Mouse (Mus musculus) heart, adult 2 months (tissue): ENCODE data around the gene Chac1. TPM values are rescaled to one million over a fixed set of nuclear protein-coding genes. Genes with fewer than 3 reads are reported as not detected.

Source experiments
- DNase-seq, 2 experiments: peaks; one replicate each; pipeline ENCODE4 v3.0.0; 2021
- H3K27ac ChIP-seq: fragments of 200-600 bp; 2 replicates; pipeline ENCODE4 v1.8.1; 2022
- H3K27me3 ChIP-seq: fragments of 200-500 bp; 2 replicates; pipeline ENCODE4 v1.6.1; 2012; ENCODE audit warnings: mild to moderate bottlenecking, low read length, inconsistent platforms, mixed read lengths; ENCODE audit not compliant: control insufficient read depth, insufficient read depth
- H3K36me3 ChIP-seq: fragments of 200-500 bp; 2 replicates; pipeline ENCODE4 v1.6.1; 2012; ENCODE audit warnings: low read length, inconsistent platforms; ENCODE audit not compliant: control insufficient read depth, insufficient read depth
- H3K4me1 ChIP-seq: fragments of 200-500 bp; 2 replicates; pipeline ENCODE4 v1.6.1; 2011; ENCODE audit warnings: low read length; ENCODE audit not compliant: control insufficient read depth, insufficient read depth
- H3K4me3 ChIP-seq: fragments of 200-600 bp; 2 replicates; pipeline ENCODE4 v1.8.1; 2022
- H3K79me2 ChIP-seq: fragments of 200-500 bp; replicated peaks from 2 replicates; pipeline ENCODE4 v1.6.1; 2012; ENCODE audit warnings: mild to moderate bottlenecking, inconsistent platforms, low read length, moderate library complexity, mixed read lengths; ENCODE audit not compliant: control insufficient read depth, insufficient read depth
- H3K9ac ChIP-seq: fragments of 200-500 bp; 2 replicates; pipeline ENCODE4 v1.6.1; 2012; ENCODE audit warnings: low read depth, mild to moderate bottlenecking, control low read depth, inconsistent platforms, low read length, mixed read lengths
- CTCF ChIP-seq: fragments of 200-600 bp; IDR thresholded peaks from 2 replicates; pipeline ENCODE4 v1.8.1; 2022; ENCODE audit warnings: antibody characterized with exemption, mild to moderate bottlenecking, moderate library complexity
- EP300 ChIP-seq: fragments of 200-500 bp; IDR thresholded peaks from 2 replicates; pipeline ENCODE4 v1.6.1; 2011; ENCODE audit warnings: low read depth, low read length, control low read depth; ENCODE audit not compliant: insufficient read depth
- POLR2A ChIP-seq: fragments of 200-500 bp; IDR thresholded peaks from 2 replicates; pipeline ENCODE4 v1.6.1; 2011; ENCODE audit warnings: mild to moderate bottlenecking, low read depth, low read length, control low read depth; ENCODE audit not compliant: insufficient read depth
- WGBS: fragments of 180-500 bp; shearing (Covaris S2); methylation state at CpG from one replicate; pipeline ENCODE4 v1.1.7; 2018; 5-methylcytosine and 5-hydroxymethylcytosine counted together
- intact Hi-C: fragments of 180-260 bp; cut with DNase I; formaldehyde crosslinking; loops from one replicate; pipeline ENCODE4 v1.15.1; 2025
- polyA plus RNA-seq: library from polyadenylated mRNA; depleted of rRNA; stranded (reverse); fragments of >200 nt; gene quantifications from 2 replicates; pipeline ENCODE4 v1.2.3, GENCODE M21; 2012
- total RNA-seq, 2 experiments: library from RNA; stranded (reverse); gene quantifications; 2 replicates each; pipeline ENCODE4 v1.2.3; 2021

Gene Chac1
- total and polyA plus RNA-seq, 3 experiments: 5.6 to 13.7 (median 8.1) TPM

- no peaks in the 10 kb centered on the region for H3K27me3 ChIP-seq
Measured at GRCm38 (mm10) chr2:119356310-119356709, 5.3 kb downstream of the Chac1 start.

GRCm38 (mm10) chr2:119356805-119357204 lies 5.8 kb downstream of the Chac1 start:
- no peaks in the 10 kb centered on the region for H3K79me2 ChIP-seq
- TF ChIP-seq EP300: no peak
- TF ChIP-seq CTCF: no peak
- no peak for TF ChIP-seq POLR2A
- intact Hi-C loops: no loop called here
- no peaks in the 10 kb centered on the region for H3K36me3 ChIP-seq
- H3K9ac ChIP-seq: no peak overlapping the region
- no peaks in the 10 kb centered on the region for H3K27me3 ChIP-seq
- H3K4me1 ChIP-seq: no peaks in the 10 kb centered on the region; the same call in 1 of the 2 replicates
- no peak overlapping the region for H3K27ac ChIP-seq
- DNase-seq: no peak
- H3K4me3 ChIP-seq: no peak overlapping the region
- 83% methylated on average over 5 of the region's 5 CpGs for WGBS

More at GRCm38 (mm10) chr2:119356310-119356709, 5.3 kb downstream of the Chac1 start:
- no peaks in the 10 kb centered on the region for H3K36me3 ChIP-seq
- no peak overlapping the region for H3K9ac ChIP-seq
- H3K79me2 ChIP-seq: no peaks in the 10 kb centered on the region
- H3K4me3 ChIP-seq: no peak overlapping the region
- TF ChIP-seq EP300 (no peak), CTCF (no peak), POLR2A (no peak)
- peak overlapping the region; percentile 83 for H3K27ac ChIP-seq
- peaks cover 1% of the 10 kb centered on the region for H3K4me1 ChIP-seq
- intact Hi-C loops: no loop called here
- no peak for DNase-seq

GRCm38 (mm10) chr2:119358249-119358648 lies 7.2 kb downstream of the Chac1 start:
- DNase-seq: no peak
- no peak overlapping the region for H3K4me3 ChIP-seq
- no peaks in the 10 kb centered on the region for H3K36me3 ChIP-seq
- H3K4me1 ChIP-seq: no peaks in the 10 kb centered on the region; the same call in 1 of the 2 replicates
- 69% methylated on average over 6 of the region's 6 CpGs for WGBS
- H3K9ac ChIP-seq: no peak overlapping the region
- TF ChIP-seq POLR2A (no peak), EP300 (no peak), CTCF (no peak)
- intact Hi-C loops: no loop called here
- no peaks in the 10 kb centered on the region for H3K79me2 ChIP-seq
- H3K27me3 ChIP-seq: no peaks in the 10 kb centered on the region
- H3K27ac ChIP-seq: no peak overlapping the region

GRCm38 (mm10) chr2:119359721-119360291 lies 8.8 kb downstream of the Chac1 start:
- H3K4me1 ChIP-seq: no peaks in the 10 kb centered on the region; the same call in 1 of the 2 replicates
- no peaks in the 10 kb centered on the region for H3K27me3 ChIP-seq
- H3K4me3 ChIP-seq: no peak overlapping the region
- H3K27ac ChIP-seq: no peak overlapping the region
- intact Hi-C loops: no loop called here
- no peak for DNase-seq
- H3K9ac ChIP-seq: no peak overlapping the region
- WGBS: 63% methylated on average over 2 of the region's 2 CpGs
- H3K36me3 ChIP-seq: no peaks in the 10 kb centered on the region
- H3K79me2 ChIP-seq: no peaks in the 10 kb centered on the region
- no peak for TF ChIP-seq POLR2A
- TF ChIP-seq EP300: no peak
- no peak for TF ChIP-seq CTCF

- intact Hi-C loops: no loop called here
- H3K9ac ChIP-seq: no peak overlapping the region
- 68% methylated on average over 3 of the region's 3 CpGs for WGBS
- H3K36me3 ChIP-seq: no peaks in the 10 kb centered on the region
- H3K4me1 ChIP-seq: peaks cover 2% of the 10 kb centered on the region
- H3K79me2 ChIP-seq: no peaks in the 10 kb centered on the region
- TF ChIP-seq EP300 (no peak), CTCF (no peak), POLR2A (no peak)
- H3K27ac ChIP-seq: peak overlapping the region; percentile 40; the same call in 1 of the 2 replicates
- H3K27me3 ChIP-seq: no peaks in the 10 kb centered on the region
- H3K4me3 ChIP-seq: no peak overlapping the region
- peak in 1 of 2 experiments; percentile 29 for DNase-seq
Measured at GRCm38 (mm10) chr2:119364969-119365368, 13.9 kb downstream of the Chac1 start.

- WGBS: 74% methylated on average over 3 of the region's 3 CpGs
- Histone ChIP-seq H3K4me3 (no peak overlapping the region), H3K27ac (no peak overlapping the region), H3K36me3 (no peaks in the 10 kb centered on the region), H3K79me2 (no peaks in the 10 kb centered on the region), H3K9ac (no peak overlapping the region), H3K27me3 (no peaks in the 10 kb centered on the region), H3K4me1 (peaks cover 2% of the 10 kb centered on the region)
- DNase-seq: no peak
- TF ChIP-seq EP300: no peak
- TF ChIP-seq POLR2A: no peak
- TF ChIP-seq CTCF: no peak
- intact Hi-C loops: no loop called here
Measured at GRCm38 (mm10) chr2:119367346-119367745, 16.3 kb downstream of the Chac1 start.
